Mouse (Mus musculus) G1E-ER4 (cell line): ENCODE measurements at regions not wholly inside any gene's neighbourhood (a gene's known extent, or its start where the extent isn't known, plus 50 kb on each side); places are given as distances from the start of the nearest gene placed in this dataset.

Experiments used
- GATA1 ChIP-seq: IDR thresholded peaks from one replicate; pipeline ENCODE4 v1.8.0; 2012; ENCODE audit warnings: low read length, inconsistent platforms

- no peak for TF ChIP-seq GATA1
Measured at GRCm38 (mm10) chr9:50395543-50395942, 50.8 kb upstream of the Rpl10-ps3 start.

- TF ChIP-seq GATA1, result no peak
Measured at GRCm38 (mm10) chr9:50396051-50396450, 51.3 kb upstream of the Rpl10-ps3 start.

GRCm38 (mm10) chr9:50408396-50408795 lies 63.6 kb upstream of the Rpl10-ps3 start:
- no peak for TF ChIP-seq GATA1

GRCm38 (mm10) chr9:50408845-50409244 lies 64.1 kb upstream of the Rpl10-ps3 start:
- TF ChIP-seq GATA1, result no peak

GRCm38 (mm10) chr9:50412986-50413385 lies 68.2 kb upstream of the Rpl10-ps3 start:
- TF ChIP-seq GATA1, result no peak

- TF ChIP-seq GATA1, result no peak
Measured at GRCm38 (mm10) chr9:50413514-50414335, 69.0 kb upstream of the Rpl10-ps3 start.

GRCm38 (mm10) chr9:50414796-50415340 lies 70.1 kb upstream of the Rpl10-ps3 start:
- TF ChIP-seq GATA1, result no peak

- peak; percentile 81 for TF ChIP-seq GATA1
Measured at GRCm38 (mm10) chr9:50416677-50417076, 71.9 kb upstream of the Rpl10-ps3 start.

GRCm38 (mm10) chr9:50421061-50421460 lies 73.3 kb upstream of the Plet1 start:
- TF ChIP-seq GATA1, result no peak

GRCm38 (mm10) chr9:50421572-50422285 lies 72.6 kb upstream of the Plet1 start:
- no peak for TF ChIP-seq GATA1

GRCm38 (mm10) chr9:50425866-50426495 lies 68.3 kb upstream of the Plet1 start:
- TF ChIP-seq GATA1, result no peak

GRCm38 (mm10) chr9:50430147-50430546 lies 64.2 kb upstream of the Plet1 start:
- no peak for TF ChIP-seq GATA1

- TF ChIP-seq GATA1, result no peak
Measured at GRCm38 (mm10) chr9:50433525-50433924, 60.8 kb upstream of the Plet1 start.

- no peak for TF ChIP-seq GATA1
Measured at GRCm38 (mm10) chr9:50433978-50434377, 60.3 kb upstream of the Plet1 start.

- no peak for TF ChIP-seq GATA1
Measured at GRCm38 (mm10) chr9:50437830-50438722, 56.2 kb upstream of the Plet1 start.
